Mouse (Mus musculus): ENCODE measurements around the gene Cpsf6.

The Cpsf6 gene

DNA sequence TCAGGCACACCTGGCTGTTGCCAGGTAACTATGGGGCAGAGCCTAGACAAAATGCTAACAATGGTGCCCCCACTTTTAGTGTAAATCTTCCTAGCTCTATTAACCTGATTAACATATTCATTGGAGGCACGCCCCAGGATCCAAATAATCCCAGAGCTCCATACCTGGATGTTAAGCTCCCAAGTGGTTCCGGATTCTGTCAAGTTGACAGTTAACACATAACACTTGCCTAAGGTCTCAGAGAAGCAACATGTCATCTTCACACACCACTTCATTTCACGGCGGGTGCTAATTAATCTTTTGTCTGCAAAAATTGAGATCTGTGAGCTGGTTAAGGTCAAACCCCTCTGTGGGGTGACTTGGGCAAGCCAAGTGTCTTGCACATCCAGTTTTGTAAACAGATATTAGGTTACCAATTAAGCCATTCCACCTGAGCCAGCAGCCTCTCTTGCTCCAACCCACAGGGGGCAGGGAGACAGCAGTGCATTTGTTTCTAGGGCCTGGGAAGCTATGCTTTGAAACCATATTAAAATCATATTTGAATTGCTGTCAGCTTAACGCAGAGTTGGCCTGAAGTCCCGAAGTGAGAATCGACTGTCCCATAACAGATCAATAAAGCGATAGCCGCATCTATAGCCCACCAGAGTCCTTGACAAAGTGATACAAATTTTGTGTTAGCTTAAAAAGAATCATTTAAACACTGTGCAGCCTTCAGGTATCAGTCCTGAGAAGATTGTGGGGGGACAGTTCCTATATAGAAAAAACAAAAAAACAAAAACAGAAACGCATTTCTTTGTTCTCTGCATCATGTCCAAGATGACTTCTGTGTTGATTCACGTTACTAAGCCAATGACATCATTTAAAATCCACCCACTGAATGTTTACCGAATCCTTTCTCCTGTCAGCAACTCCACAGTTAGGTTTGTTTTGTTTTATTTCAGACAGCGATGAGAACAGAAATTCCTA, 34.0 kb upstream of the Cpsf6 start:
- DNase-seq, result no peak

DNA sequence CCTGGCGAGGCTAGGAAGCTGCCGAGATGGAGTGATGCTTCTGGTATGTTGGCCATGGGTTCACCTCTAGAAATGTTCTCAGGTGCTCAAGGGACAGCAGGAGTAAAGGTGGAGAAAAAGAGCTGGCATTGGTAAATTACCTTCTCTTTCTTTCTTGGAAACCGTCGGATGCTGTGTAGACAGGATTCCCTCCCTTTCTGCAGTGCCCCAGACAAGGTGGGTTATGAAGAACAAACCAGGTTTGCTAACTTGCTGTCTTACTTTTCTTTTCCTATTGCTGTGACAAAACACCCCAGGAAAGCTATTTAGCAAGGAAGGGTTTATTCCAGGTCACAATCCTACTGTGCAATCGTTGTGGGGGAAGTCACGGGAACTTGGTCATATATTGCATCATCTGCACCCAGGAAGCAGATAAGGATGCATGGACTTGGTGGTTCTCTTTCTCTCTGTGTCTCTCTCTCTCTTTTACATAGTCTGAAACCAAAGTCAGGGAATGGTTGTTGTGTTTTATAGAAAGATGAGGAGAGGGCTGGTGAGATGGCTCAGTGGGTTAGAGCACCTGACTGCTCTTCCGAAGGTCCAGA, 32.8 kb upstream of the Cpsf6 start:
- DNase-seq, result no peak

DNA sequence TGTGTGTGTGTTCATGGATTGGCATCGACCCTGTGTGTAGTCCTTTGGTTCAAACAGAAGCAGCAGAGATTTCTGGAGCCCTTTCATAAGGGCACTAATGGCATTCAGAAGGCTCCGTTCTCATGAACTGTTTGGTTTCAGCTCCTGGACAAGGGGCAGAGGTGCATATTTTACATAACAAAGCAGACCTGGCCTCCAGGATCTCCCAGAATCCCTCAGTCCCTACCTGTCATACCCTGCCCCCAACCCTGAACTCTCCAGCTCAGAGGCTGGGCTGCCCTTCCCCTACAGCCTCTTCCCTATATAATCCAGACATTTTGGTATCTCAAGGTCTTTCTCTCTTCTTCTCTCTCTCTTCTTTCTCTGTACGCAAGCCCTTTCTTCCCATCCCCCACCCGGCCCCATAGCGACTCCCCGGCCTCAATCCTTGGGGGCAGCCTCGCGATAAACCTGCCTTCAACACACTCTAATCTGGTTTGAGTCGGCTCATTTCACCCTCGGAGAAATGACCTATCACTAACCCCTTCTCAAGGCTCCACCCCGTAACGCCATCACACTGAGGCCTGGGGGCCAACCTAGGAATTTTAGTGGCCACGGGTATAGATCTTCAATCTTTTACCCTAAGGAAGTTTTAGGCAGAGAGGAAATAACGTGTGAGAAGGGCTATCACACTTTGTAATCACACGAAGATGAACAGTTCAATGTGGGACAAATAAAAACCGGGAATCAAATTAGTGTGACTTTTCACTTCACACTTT, 32.1 kb upstream of the Cpsf6 start:
- no peak for DNase-seq

DNA sequence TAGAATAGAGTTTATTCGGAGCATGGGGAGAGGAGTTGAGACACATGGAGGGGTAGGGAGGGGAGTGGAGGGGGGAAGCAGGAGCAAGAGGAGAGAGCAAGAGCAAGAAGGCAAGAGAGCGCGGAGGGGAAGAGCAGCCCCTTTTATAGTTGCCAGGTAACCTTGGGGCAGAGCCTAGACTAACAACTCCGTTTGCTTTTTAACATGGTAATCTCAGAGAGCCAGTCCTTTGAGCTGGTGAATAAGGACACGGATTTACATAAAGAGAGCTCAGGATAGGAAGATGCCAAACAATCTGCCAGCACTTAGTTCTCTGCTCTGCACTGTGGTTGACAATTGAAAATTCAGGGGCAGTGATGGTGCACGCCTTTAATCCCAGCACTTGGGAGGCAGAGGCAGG, 31.3 kb upstream of the Cpsf6 start:
- DNase-seq, result no peak

DNA sequence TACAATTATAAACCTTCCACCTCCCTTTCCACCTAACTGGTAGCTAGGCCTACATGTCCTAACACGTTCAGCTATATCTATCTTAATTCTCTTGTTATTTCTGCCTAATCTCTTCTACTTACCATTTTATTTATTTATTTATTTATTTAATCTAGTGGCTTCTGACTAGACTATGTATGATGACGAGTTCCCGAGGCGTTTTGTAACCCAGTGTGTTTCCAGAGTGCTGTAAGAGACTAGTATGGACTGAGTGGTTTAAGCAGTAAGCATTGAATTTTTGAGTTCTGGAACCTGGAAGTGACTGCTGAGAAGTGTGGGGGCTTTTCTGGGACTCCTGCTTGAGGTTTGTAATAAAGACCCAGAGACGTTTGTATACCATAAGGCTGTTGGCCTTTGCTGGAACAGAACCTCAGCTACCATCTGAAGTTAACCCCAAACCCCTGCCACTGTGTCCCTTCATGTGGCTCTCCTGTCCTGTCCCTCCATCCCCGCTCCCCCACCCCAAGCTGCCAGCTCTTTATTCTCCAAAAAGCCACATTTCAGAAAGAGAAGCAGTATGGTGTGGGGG, 30.8 kb upstream of the Cpsf6 start:
- no peak for DNase-seq

DNA sequence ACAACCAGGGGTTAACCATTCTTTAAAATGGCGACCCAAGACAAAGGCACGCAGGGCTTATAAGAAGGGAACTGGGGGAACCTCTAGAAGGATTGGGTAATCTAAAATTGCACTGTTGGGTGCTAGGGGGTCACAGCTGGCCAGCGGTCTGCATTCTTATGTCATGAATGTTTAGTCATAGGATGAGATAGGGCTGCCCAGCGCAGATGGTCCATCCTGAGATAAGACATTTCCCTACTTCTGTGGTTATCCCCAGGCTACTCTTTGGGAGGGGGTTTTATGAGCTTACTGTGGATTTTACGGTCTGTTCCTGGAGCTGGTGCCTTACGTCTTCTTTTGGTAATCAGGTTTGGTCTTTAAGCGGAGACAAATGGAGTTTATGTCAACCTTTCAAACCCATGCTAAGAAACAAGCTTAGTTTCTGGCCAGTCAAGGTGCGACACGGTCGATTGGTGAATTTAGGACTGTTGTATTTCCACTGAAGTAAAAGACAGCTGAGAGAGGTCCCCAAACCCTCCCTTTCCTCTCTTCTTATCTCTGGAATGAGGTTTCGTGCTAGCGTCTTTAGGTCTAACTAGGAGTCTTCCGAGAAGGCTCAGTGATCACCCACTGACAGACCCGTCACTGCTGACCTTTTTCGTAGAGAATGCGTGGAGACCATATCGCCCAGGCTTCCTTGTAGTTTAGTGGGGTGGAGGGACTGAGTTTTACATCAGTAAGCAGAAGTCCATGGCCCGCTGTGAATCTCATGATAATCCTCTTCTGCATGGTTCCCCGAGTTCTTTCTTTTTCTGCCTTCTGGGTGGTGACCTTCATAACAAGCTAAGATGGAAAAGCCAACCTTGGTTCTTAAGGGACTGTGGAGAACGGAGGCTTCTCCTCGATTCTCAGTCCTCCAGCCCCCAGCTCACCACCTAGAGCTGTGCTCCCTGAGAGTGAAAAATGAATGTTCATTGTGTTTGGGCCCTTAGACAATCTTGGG, 29.8 kb upstream of the Cpsf6 start:
- no peak for DNase-seq

DNA sequence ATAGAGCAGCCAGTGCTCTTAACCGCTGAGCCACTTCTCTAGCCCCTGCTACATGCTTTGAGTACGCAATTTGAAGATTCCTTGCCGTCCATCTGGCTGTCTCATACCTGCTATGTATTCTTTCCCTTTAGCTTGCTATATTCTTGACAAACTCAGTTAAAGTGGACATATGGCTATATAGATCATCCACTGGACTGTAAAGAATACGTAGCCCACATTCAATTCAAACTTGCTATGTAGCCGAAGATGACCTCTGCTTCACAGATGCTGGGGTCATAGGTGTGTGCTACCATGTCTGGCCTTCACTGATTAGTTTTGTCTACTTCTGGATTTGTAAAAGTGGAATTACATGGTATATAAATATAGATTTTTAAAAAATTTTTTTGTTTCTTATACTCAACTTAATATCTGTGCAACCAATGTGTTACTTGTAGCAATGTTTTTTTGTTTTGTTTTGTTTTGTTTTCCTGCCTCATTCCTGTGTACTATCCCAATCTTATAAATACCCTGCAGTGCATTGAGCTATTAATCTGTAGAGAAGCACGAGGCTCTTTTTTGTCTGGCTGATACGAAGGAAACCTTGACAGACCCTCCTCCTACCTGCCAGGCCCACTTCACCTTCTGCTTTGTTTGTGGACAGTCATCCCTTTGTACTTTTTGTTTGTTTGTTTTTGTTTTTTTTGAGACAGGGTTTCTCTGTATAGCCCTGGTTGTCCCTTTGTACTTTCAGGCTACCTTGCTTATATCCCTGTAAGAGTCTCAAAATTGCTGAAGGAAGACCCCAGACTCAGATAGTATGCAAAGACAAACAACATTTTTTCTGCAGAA, 28.9 kb upstream of the Cpsf6 start:
- no peak for DNase-seq

DNA sequence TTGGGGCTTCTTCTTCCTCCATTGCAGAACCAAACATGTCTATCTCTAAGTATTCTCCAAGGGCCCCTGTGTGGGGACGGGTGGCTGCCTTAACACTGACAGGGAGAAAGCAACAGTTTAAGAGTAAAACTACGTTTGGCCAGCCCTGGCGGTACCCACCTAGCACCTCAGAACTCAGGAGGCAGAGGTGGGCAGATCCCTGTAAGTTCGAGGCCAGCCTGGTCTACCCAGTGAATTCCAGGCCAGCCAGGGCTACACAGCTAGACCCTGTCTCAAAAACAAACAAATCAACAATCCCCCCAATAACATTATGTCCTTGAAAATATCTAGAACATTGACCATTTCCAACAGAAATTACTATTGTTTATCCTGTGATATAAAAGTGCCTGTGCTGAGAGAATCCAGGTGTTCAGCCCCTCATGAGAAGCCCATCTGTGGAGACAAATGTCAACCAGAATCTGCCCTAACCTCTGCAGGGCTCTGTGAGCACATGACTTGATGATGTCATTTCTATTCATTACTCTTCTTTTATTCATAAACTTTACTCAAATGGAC, 28.0 kb upstream of the Cpsf6 start:
- no peak for DNase-seq

DNA sequence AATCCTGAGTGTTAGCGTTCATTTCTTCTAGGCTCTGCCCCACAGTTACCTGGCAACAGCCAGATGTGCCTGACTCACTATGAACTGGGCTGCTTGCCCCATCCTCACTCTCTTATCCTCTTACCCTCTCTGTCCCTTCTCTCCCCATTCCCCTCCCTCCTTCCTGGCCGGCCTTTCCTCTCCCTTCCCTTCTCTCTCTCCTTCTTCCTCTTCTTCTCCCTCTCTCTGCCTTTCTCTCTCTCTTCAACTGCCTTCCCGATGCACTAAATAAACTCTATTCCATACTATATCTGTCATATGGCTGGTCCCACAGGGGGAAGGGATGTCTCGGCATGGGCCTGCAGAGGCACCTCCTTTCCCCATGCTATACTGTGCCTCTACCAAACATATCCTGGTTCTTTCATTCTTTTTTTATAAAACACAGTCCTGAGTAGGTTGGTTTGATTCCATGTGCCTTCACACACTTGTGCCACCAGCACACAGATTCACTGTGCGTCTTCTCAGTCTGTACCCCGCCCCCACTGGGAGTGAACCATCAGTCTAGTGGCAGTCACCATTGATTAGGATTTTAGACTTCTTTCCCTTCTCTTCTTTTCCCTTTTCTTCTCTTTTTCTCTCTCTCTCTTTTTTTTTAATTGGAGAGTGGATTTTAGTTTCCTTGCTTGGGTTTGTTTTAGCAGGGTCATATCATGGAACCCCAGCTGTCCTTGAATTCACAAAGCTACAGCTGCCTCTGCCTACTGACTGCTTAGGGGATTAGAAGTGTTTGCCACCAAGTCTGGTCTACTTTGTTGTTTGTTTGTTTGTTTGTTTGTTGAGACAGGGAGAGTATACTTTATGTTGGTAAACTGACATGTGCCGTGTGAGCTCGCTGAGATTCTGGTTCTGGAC, 27.3 kb upstream of the Cpsf6 start:
- no peak for DNase-seq

DNA sequence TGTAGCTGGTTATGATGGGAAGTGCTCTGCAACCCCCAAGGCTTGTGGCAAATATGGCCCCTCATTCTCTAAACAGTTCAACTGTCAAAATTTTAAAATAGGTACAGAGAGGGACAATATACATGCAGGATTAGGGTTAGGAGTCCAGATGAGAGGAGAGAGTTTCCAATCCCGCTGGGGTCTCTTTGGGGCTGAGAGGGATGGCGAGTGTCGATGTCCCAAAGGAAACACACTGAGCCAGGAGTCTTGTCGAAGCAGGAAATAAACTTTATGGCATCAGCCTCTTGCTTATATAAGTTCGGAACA, 26.4 kb upstream of the Cpsf6 start:
- no peak for DNase-seq

DNA sequence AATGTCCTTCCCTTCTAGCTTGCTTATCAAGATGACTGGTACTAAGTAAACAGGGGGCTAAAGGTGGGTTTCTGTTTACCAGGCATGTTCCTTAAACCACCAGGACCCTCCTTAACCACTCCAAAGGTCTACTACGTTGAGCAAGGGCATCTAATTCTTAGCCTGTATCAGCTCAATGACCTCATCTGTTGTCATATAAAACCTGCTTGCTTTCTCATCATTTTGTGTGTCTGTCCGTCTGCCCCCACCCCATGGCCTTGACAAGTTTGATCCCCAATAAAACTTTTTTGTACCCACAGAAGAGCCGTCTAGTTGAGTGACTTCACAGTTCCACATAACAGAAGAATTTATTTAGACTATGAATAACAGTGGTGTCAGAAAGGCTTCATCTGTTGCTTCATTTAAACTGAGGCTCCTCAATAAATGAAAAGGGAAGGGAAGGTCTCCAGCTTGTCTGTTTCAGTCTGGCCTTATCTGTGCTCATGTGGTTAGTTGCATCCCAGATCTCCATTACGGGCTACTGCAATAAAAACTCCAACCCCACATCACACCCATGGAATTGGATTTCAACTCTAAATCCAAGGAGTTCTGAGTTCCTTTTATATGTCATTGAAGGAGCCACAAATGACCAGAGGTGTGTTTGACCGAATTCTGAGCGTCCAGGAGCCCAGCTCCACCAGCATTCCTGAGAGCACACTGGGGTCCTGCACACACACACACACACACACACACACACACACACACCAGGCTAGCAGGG, 25.9 kb upstream of the Cpsf6 start:
- DNase-seq, result no peak

DNA sequence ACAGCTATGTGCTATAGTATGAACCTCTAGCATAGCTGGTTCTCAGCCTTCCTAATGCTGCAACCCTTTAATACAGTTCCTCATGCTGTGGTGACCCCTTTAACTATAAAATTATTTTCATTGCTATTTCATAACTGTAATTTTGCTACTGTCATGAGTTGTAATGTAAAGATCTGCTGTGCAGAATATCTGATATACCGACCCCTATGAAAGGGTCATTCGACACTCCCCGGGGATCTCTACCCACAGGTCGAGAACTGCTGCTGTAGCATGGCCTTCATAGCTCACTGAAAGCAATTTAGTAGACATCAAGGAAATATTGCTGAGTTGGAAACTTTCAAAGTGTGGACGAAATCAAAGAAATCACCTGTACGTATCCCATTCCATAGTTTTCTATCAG, 24.6 kb upstream of the Cpsf6 start:
- DNase-seq, result no peak

DNA sequence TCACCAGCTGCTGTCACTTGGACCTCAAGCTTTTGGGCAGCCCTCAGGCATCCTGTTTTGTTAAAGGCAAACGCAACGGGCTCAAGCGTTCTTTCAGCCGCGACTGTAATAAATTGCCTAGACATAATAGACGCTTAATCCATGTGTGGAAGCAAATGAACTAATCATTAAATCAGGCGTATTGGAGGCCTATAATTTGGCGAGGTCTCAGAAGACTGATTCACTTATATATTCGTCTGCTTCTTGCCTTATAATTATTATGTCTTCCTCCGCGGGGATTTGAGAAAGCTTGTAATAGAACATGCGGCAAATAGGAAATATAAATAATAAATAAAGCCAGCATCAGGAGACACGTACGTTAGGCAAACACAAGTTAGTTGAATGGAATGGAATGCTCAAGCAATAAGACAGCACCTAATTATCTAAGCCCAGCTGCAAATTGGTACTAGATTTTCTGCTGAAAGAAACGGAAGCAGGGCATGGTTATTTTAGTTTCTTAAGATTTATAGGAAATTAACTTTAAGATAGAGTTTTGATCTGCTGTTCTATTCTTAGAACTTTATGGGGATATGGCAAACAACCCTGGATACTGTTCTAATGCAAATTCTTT, 23.6 kb upstream of the Cpsf6 start:
- no peak for DNase-seq

DNA sequence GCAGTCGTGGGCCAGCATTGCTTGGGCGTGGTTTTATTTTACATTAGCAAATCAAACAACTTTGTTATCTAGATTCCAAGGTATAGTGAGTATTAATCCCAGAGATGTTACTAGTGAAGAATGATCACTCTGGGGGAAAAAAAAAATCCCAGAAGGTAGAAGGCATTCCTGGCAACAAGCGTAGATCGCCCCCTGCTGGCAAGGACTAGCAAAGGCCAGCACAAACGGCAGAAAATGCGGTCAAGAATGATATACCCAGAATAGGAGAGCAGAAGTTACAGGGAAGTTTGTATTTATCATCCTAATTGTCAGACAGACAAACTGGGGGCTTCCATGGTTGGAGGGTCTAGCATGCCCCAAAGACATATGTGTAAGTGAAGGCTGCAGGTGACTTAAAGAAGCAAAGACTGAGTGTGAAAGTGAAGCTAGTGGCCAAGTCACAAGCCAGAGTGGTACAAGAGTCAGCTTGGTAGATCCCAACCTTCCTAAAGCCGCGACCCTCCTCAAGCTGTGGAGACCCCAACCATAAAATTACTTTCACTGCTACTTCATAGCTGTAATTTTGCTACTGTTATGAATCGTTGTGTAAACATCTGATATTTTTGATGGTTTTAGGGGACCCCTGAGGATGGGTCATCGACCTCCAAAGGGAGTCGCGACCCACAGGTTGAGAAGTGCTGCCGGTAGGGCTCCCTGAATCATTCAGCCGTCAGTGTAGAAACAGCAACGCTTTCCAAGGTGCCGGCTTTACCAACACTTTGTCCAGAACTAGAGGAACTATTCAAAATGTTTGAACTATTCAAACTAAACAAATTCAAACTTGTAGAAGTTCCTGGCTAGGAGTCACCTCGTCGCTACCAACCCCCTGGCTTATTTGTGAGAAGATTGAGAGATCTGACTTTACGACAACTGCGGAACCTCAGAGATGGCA, 22.9 kb upstream of the Cpsf6 start:
- peak; percentile 60 for DNase-seq

DNA sequence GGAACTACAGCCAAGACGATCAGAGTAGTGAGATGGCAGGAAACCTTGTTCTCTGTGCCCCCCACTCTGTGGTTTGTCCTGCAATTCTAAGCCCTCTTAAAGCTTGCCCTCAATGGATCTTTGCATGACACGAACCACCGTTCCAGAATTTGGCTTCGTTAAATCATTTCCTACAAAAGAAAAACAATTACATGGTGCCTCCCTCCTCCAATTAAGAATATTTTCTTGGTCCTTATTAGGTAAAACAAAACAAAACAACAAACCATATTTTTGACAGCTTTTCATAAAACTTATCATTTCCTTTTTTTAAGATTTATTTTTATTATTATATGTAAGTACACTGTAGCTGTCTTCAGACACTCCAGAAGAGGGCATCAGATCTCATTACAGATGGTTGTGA, 21.5 kb upstream of the Cpsf6 start:
- DNase-seq, result no peak

DNA sequence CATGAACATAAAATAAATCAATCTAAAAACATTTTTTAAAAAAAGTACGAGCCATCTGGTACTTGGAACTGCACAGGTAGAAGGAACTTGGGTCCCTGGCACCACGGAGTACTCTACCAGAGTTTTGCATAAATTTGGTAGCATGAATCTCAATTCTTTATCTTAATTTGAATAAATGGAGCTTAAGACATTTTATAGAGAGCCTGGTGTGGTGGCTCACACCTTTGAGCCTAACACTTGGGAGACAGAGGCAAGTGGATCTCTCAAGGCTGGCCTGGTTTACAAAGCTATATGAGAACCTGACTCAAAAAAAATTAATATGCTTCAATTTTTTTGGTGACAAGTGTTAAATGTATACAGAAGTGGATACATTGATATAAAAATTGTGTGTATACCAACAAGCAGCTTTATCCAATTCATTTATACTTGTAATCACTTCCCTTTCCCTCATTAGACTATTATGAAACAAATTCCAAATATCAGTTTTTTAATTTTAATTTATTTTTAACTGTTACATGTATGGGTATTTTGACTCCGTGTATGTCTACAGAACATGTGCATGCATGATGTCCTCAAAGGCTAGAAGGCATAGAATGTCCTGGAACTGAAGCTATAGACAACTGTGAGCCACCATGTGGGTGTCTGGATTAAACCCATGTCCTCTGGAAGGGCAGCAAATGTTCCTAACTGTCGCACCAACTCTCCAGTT, 20.6 kb upstream of the Cpsf6 start:
- no peak for DNase-seq

DNA sequence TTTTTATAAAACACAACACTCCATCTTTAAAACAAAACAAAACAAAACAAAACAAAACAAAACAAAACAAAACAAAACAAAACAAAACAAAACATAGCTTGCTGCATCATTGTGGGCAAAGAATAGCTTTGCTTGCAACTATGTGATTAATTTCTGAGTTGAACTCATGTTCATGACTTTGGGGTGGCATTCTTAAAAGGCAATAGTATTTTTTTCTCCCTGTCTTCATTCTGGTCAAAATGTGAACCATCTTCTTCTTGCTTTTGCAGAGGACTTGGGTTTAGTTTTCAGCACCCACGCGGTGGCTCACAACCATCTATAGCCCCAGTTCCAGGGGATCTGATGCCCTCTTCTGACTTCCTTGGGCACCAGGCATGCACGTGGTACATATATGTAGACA, 20.0 kb upstream of the Cpsf6 start:
- no peak for DNase-seq
